Mouse (Mus musculus) lung, embryonic 16.5 days (tissue): ENCODE measurements at regions not wholly inside any gene's neighbourhood (a gene's known extent, or its start where the extent isn't known, plus 50 kb on each side); places are given as distances from the start of the nearest gene placed in this dataset.

Source experiments
- ATAC-seq: fragments of 200-750 bp; cut with Nextera tagmentation; 2 replicates; pipeline ENCODE4 v1.8.0; 2017; ENCODE audit warnings: low read depth, mild to moderate bottlenecking, moderate library complexity
- H3K27ac ChIP-seq: fragments of 300-500 bp; sonication (generic); 2 replicates; pipeline ENCODE4 v1.5.1; 2014; ENCODE audit warnings: mild to moderate bottlenecking, control low read depth, low read length
- H3K27me3 ChIP-seq: fragments of 300-500 bp; sonication (generic); 2 replicates; pipeline ENCODE4 v1.6.1; 2014; ENCODE audit warnings: low read depth, low read length, mixed read lengths; ENCODE audit not compliant: control insufficient read depth, insufficient read depth
- H3K36me3 ChIP-seq: fragments of 300-500 bp; sonication (generic); 2 replicates; pipeline ENCODE4 v1.6.1; 2014; ENCODE audit warnings: low read length; ENCODE audit not compliant: control insufficient read depth, insufficient read depth
- H3K4me1 ChIP-seq: fragments of 300-500 bp; sonication (generic); replicated peaks from 2 replicates; pipeline ENCODE4 v1.6.1; 2014; ENCODE audit warnings: low read length, mixed read lengths; ENCODE audit not compliant: control insufficient read depth, insufficient read depth
- H3K4me2 ChIP-seq: fragments of 300-500 bp; sonication (generic); 2 replicates; pipeline ENCODE4 v1.6.1; 2014; ENCODE audit warnings: low read depth, low read length, control low read depth
- H3K4me3 ChIP-seq: fragments of 300-500 bp; sonication (generic); 2 replicates; pipeline ENCODE4 v1.5.1; 2014; ENCODE audit warnings: mild to moderate bottlenecking, low read length, control low read depth
- H3K9ac ChIP-seq: fragments of 300-500 bp; sonication (generic); 2 replicates; pipeline ENCODE4 v1.6.1; 2014; ENCODE audit warnings: low read length, control low read depth
- H3K9me3 ChIP-seq: fragments of 300-500 bp; sonication (generic); 2 replicates; pipeline ENCODE4 v1.6.1; 2016; ENCODE audit warnings: low read length; ENCODE audit not compliant: control insufficient read depth
- WGBS: fragments of 180-500 bp; shearing (Covaris S2); extraction: QIAGEN DNeasy Blood & Tissue Kit; methylation state at CpG from one replicate; pipeline ENCODE4 v1.1.7; 2014; 5-methylcytosine and 5-hydroxymethylcytosine counted together

DNA sequence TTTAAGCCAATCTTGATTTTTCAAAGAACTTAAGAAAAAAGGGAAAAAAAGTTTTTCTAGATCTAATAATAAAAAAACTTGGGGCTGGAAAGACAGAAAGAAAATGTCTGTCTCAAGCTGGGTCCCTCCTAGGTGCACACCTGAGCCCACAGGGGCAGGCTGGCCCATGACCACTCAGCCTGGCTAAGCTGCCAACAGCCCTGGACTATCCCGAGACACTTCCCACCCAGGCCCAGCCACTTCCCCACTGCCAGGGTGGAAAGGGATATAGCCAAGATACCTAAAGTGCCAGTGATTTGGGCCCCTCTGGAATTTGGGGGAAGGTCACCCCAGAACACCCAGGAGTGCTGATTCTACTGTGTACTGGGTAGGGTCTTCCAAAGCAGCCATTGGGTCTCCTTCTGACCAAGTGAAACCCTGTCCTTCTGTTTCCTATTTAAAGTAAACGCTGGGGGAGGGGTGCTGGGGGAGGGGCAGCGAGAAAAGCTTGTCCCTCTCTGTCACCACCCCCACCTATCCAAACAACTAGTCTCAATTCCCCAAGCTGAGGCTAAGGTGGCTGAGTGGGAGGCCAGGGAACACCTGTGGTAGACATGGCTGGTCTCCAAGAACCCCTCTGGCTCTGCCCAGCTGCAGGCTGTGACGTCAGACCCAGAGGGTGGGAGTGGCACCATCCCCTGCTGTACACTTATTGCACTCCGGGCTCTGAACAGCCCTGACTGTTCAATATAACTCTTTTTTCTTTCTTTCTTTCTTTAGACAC, 62.6 kb downstream of the Mcfd2 start:
- Histone ChIP-seq H3K27ac (peak overlapping the region; percentile 97), H3K4me3 (no peak overlapping the region), H3K9me3 (no peaks in the 10 kb centered on the region), H3K9ac (no peak overlapping the region), H3K4me2 (no peak overlapping the region), H3K4me1 (peaks cover 56% of the 10 kb centered on the region), H3K27me3 (no peaks in the 10 kb centered on the region), H3K36me3 (no peaks in the 10 kb centered on the region)
- 12% methylated on average over 5 of the region's 5 CpGs for WGBS
- peak; percentile 34 for ATAC-seq

DNA sequence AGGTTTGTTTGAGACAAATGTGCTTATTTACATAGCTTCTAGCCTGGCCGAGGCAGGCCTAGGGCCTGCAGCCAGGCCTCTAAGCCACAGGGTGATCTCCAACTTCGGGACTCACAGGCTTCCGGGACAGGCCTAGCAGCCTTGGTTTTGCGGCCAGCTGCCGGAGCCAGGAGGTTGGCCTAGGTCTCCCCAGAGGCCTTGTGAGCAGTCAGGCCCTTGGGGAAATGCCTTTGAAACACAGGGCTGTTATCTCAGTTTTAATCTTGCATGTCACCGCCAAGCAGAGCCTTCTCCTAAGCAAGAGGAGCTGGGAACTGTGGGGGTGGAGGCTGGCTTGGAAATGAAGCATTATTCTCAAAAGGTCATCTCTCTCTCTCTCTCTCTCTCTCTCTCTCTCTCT, 63.2 kb downstream of the Mcfd2 start:
- H3K27me3 ChIP-seq = no peaks in the 10 kb centered on the region
- WGBS = 8% methylated on average over 6 of the region's 6 CpGs
- peak; percentile 53 for ATAC-seq
- H3K4me1 ChIP-seq = peaks cover 56% of the 10 kb centered on the region
- no peak overlapping the region for H3K4me3 ChIP-seq
- H3K36me3 ChIP-seq = no peaks in the 10 kb centered on the region
- H3K4me2 ChIP-seq = no peak overlapping the region
- H3K9me3 ChIP-seq = no peaks in the 10 kb centered on the region
- peak overlapping the region; percentile 97 for H3K27ac ChIP-seq
- H3K9ac ChIP-seq = peak overlapping the region; percentile 51

DNA sequence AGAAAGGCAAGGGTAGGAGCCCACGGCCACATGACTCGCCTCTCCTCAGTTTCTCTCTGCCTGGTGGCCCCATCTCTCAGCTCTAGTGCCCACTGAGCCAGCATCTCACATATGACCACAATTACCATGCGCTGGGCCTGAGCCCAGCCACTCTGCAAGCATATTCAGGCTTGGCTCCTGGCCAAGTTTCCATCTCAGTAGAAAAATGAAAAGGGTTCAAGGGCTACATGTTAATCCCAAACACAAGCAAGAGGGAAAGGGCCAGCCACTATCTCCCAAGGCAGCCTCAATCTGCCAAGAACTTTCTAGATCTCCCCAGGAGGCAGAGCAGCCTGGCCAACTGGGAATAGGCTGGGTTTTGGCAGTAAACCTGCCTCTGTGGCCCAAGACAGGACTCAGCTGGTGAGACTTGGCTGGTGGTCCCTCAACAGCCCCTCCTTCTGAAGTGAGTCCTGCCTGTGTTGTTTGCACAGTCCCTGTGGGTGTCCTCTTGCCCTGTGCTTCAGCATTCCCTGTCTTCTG, 65.0 kb downstream of the Mcfd2 start:
- Histone ChIP-seq H3K27me3 (no peaks in the 10 kb centered on the region), H3K36me3 (no peaks in the 10 kb centered on the region), H3K9me3 (no peaks in the 10 kb centered on the region), H3K4me2 (no peak overlapping the region), H3K4me3 (no peak overlapping the region), H3K9ac (peak overlapping the region; percentile 48; the same call in 1 of the 2 replicates), H3K27ac (peak overlapping the region; percentile 95), H3K4me1 (peaks cover 60% of the 10 kb centered on the region)
- peak; percentile 91 for ATAC-seq
- WGBS = 23% methylated on average over 3 of the region's 3 CpGs

DNA sequence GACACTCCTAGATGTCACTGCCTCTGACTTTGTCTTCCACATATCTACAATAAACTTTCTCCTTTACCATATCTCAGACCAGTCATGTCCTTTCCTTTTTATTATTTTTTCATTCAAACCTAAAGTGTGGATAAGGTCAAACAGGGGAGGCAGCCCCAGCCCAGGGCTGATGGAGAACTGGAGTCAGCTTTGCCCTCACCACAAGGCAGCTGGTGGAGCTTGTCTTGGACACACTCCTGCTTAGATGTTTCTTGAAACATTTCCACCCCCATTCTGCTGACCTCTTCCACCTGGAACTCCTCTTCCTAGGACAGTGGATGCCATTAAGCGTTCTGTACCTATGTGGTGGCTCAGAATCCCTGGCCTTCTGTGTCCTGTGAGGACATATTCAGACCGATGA, 65.6 kb downstream of the Mcfd2 start:
- Histone ChIP-seq H3K9me3 (no peaks in the 10 kb centered on the region), H3K27me3 (no peaks in the 10 kb centered on the region), H3K36me3 (no peaks in the 10 kb centered on the region), H3K4me1 (peaks cover 60% of the 10 kb centered on the region), H3K4me2 (no peak overlapping the region), H3K4me3 (no peak overlapping the region), H3K9ac (peak overlapping the region; percentile 37; the same call in 1 of the 2 replicates), H3K27ac (peak overlapping the region; percentile 95)
- ATAC-seq = no peak
- 67% methylated on average over 2 of the region's 2 CpGs for WGBS

DNA sequence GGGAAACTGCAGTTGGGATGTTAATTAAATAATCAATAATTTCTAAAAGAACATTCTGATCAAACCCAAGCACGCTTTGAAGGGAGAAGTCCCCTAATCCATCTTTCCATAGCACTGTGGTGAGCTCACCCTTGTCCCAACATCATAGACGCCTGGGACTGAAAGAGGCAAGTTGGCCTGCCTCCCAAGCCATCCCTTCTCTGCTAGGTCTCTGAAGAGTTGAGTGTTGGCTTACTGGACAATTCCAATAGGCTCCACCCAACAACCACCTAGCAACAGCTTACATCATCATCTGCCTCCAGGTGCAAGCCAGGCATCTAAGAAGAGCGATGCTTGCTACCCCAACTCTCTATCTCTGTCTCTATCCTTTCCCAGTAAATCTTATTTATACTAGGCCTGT, 66.6 kb downstream of the Mcfd2 start:
- 64% methylated on average over 3 of the region's 3 CpGs for WGBS
- H3K4me2 ChIP-seq = no peak overlapping the region
- no peaks in the 10 kb centered on the region for H3K27me3 ChIP-seq
- no peaks in the 10 kb centered on the region for H3K36me3 ChIP-seq
- H3K4me3 ChIP-seq = no peak overlapping the region
- no peak overlapping the region; the same call in 1 of the 2 replicates for H3K27ac ChIP-seq
- ATAC-seq = no peak
- H3K9ac ChIP-seq = no peak overlapping the region
- H3K4me1 ChIP-seq = peaks cover 61% of the 10 kb centered on the region
- H3K9me3 ChIP-seq = no peaks in the 10 kb centered on the region

DNA sequence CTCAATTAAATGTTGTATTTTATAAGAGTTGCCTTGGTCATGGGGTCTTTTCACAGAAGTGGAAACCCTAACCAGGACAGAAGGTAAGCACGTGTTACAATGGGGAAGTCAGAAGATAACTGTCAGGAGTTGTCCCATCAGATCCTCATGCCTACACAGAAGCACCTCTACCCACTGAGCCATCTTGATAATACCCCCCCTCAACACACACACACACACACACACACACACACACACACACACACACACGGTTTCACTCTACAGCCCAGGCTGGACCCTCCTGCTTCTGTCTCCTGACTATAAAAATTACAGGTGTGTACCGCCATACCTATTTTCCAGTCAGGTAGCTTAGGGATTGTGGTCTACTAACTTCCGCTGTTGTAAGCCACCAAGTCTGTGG, 68.3 kb downstream of the Mcfd2 start:
- Histone ChIP-seq H3K4me2 (no peak overlapping the region), H3K9me3 (peaks cover 4% of the 10 kb centered on the region), H3K27me3 (no peaks in the 10 kb centered on the region), H3K4me1 (peaks cover 53% of the 10 kb centered on the region), H3K4me3 (no peak overlapping the region), H3K9ac (no peak overlapping the region), H3K36me3 (no peaks in the 10 kb centered on the region), H3K27ac (no peak overlapping the region)
- 95% methylated on average over 4 of the region's 4 CpGs for WGBS
- no peak for ATAC-seq

DNA sequence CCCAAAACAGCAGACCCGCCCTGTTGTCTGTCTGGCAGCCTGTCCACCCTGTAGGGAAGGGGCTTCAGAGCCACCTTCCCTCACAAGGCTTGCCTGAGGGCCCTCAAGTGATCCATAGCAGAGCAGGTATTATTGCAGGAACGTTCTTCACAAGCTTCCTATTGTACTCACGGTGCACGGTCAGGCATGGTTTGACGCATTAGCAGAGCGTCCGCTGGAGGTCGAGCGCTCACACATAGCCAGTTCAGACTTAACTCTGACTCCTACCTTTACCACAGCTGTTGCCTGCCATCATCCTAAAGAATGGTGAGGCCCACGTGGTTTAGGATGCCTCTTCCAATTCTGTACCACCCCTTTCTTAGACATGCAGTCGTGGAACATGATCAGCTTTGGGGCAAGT, 71.1 kb downstream of the Mcfd2 start:
- ATAC-seq = no peak
- Histone ChIP-seq H3K27ac (no peak overlapping the region), H3K36me3 (no peaks in the 10 kb centered on the region), H3K27me3 (no peaks in the 10 kb centered on the region), H3K9ac (no peak overlapping the region), H3K4me1 (peaks cover 28% of the 10 kb centered on the region), H3K9me3 (peaks cover 6% of the 10 kb centered on the region), H3K4me2 (no peak overlapping the region), H3K4me3 (no peak overlapping the region)
- 64% methylated on average over 11 of the region's 11 CpGs for WGBS

DNA sequence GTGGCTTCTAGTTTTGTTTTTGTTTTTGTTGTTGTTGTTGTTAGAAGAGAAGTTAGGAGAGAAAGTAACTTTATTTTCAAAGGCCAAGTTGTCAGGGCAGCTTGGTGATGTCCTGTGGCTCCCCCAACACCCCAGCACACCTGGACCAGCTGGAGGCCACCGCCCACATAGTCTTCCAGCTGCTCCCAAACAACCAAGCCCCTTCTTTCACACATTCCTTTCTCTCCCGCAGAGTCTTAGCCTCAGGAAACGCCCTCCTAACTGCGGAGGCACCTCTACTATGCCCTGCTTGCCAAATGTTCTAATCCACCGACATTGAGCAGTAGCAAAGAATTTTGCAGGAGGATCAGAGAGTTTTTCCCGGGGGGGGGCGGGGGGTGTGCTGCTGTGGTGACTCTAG, 72.3 kb downstream of the Mcfd2 start:
- 11% methylated on average over 7 of the region's 7 CpGs for WGBS
- Histone ChIP-seq H3K4me3 (no peak overlapping the region), H3K27me3 (no peaks in the 10 kb centered on the region), H3K36me3 (no peaks in the 10 kb centered on the region), H3K4me2 (no peak overlapping the region), H3K9ac (no peak overlapping the region), H3K27ac (no peak overlapping the region), H3K4me1 (peaks cover 17% of the 10 kb centered on the region), H3K9me3 (peaks cover 6% of the 10 kb centered on the region)
- 0 out of 2 replicates have a peak, but pooled peaks have one; percentile 63 for ATAC-seq

DNA sequence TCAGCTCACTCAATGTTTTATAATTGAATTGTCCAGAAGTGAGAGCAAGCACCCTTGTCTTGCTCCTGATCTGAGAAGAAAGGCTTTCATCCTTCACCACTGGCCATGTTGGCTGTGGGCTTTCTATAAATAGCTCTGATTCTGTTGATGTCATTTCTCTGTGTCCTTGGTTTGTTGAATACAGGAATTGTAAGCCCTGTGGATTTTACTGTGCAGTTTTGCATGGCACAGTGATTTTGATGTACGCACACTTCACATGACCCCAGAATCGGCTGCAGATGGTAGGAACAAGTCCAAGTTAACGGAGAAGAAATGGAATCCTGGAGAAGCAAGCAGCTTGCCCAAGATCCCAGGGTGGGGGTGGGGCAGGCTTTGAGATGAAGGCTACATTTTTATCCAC, 76.1 kb downstream of the Mcfd2 start:
- H3K27me3 ChIP-seq = no peaks in the 10 kb centered on the region
- H3K4me3 ChIP-seq = no peak overlapping the region
- peaks cover 6% of the 10 kb centered on the region for H3K9me3 ChIP-seq
- peaks cover 16% of the 10 kb centered on the region for H3K4me1 ChIP-seq
- 50% methylated on average over 3 of the region's 3 CpGs for WGBS
- no peak overlapping the region for H3K9ac ChIP-seq
- no peaks in the 10 kb centered on the region for H3K36me3 ChIP-seq
- ATAC-seq = no peak
- no peak overlapping the region for H3K4me2 ChIP-seq
- no peak overlapping the region for H3K27ac ChIP-seq
